Mouse (Mus musculus) adrenal gland, adult (tissue): ENCODE measurements around the gene E130309D02Rik.
A peak's percentile ranks its signal among the peaks of the same experiment; 100 is the strongest.

Experiments
- DNase-seq, 2 experiments: peaks; one replicate each; pipeline ENCODE4 v3.0.0; 2022 to 2023; ENCODE audit warnings: low spot score in 1 of 2; ENCODE audit not compliant: inconsistent age in 2 of 2

Gene E130309D02Rik

DNA sequence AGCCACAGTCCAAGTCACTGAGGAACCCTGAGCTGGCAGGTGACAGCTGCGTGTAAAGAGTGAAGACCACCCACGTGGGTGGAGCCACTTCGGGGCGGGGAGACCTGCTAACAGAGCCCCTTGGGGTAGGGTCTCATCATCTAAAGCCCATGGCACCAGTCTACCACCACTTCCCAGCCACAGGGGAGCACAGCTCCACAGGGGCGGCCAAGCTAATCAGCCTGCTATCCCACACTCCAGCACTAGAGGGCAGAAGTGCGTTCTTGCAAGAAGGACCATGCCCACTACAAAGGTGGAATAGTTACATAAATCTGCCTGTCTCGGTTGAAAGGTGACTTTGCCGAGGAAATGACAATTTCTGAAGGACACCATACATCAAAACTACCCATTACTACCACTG, 3.3 kb downstream of the E130309D02Rik start:
- DNase-seq, result peak; percentile 68 to 86

- DNase-seq, result no peak
Measured at GRCm38 (mm10) chr5:143309916-143310315, 5.2 kb downstream of the E130309D02Rik start.

GRCm38 (mm10) chr5:143308825-143309224, 6.3 kb downstream of the E130309D02Rik start:
- no peak for DNase-seq

GRCm38 (mm10) chr5:143304251-143304650, 10.9 kb downstream of the E130309D02Rik start:
- DNase-seq, result no peak

- DNase-seq, result no peak
Measured at GRCm38 (mm10) chr5:143301296-143301695, 13.9 kb downstream of the E130309D02Rik start.

DNA sequence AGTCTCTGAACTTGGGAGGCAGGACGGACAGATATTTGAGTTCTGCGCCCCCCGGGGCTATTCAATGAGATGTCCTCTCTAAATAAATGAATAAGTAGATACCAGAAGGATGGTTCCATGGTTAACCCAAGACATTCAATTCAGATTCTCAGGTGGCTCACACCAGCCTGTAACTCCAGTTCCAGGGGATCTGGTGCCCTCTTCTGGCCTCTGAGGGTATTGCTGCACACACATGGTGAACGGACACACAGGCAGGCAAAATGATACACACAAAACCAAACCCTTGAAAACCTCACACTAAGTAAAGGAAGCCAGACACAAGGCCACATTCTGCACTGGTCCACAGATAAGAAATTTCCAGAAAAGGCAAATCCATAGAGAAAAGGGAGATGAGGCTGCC, 15.5 kb downstream of the E130309D02Rik start:
- DNase-seq, result peak; percentile 50 to 84

DNA sequence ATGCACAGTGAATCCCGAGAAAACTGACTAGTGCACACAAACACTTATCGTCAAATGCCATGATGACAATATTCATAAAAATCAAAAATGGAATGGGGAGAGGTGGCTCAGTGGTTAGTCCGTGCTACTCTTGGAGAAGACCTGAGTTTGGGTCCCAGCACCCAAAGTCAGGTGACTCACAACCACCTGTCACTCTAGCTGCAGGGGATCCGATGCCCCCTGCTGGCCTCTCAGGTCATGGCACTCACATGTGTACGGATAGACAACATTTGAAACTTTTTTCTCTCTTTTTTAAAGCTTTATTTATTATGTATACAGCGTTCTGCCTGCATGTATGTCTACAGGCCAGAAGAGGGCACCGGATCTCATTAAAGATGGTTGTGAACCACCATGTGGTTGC, 16.8 kb downstream of the E130309D02Rik start:
- no peak for DNase-seq

DNA sequence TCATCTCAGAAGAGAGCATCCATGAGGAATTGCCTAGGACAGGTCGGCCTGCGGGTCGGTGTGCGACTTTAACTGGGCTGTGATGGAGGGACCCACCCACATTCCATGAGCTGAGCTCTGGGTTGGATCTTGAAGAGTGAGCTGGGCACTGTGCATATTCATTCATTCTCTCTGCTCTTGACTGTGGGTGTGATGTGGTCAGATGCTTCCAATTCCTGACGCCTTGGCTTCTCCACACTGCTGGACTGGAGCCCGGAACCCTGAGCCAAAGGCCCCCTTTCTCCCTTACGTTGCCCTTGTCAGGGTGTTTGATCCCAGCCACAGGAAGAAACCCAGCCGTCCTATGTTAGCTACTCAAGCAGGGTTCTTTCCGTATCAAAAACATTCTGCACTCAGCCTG, 17.2 kb downstream of the E130309D02Rik start:
- no peak for DNase-seq

- DNase-seq, result no peak
Measured at GRCm38 (mm10) chr5:143295330-143295729, 19.8 kb downstream of the E130309D02Rik start.

- DNase-seq, result no peak
Measured at GRCm38 (mm10) chr5:143294862-143295261, 20.3 kb downstream of the E130309D02Rik start.

GRCm38 (mm10) chr5:143293404-143293803, 21.8 kb downstream of the E130309D02Rik start, which contains the start of gene Zfp853:
Gene Zfp853 (minus strand): TSS chr5:143293623.
- DNase-seq, result no peak

DNA sequence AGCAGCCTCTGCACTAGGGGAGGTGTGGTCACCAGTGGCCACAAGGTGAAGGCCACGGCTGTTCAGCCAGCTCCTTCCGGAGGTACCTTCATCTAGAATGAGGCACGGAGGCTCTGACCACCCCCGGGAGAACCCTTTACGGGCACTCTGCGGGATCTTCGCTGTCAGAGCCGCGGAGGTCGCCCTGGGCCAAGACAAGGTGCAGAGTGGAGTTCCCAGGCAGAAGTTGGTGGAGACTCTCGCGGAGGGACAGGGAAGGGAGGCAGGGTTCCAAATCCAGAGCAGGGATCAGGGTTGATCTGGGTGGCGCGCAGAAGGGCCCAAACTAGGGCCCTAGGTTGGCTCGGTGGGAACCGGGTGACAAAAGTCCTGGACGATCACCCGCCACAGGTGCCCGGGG, 22.3 kb downstream of the E130309D02Rik start:
- no peak for DNase-seq

DNA sequence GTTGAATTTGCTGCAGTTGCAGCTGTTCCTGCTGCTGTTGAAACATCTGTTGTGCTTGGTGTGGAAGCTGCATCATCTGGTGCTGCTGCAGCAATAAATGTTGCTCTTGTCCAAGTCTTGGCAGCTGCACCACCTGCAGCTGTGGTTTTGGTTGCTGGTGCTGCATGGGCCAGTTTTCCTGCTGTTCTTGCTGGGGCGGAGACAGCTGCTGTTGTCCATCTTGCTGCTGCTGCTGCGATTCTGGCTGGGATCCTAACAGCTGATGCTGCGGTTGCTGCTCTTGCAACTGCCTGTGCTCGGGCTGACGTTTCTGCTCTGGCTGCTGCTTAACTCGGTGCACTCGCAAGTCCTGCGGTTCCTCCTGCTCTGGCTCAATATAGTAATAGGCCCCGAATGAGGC, 25.9 kb downstream of the E130309D02Rik start:
- DNase-seq, result no peak

- no peak for DNase-seq
Measured at GRCm38 (mm10) chr5:143288378-143288911, 26.7 kb downstream of the E130309D02Rik start.

DNA sequence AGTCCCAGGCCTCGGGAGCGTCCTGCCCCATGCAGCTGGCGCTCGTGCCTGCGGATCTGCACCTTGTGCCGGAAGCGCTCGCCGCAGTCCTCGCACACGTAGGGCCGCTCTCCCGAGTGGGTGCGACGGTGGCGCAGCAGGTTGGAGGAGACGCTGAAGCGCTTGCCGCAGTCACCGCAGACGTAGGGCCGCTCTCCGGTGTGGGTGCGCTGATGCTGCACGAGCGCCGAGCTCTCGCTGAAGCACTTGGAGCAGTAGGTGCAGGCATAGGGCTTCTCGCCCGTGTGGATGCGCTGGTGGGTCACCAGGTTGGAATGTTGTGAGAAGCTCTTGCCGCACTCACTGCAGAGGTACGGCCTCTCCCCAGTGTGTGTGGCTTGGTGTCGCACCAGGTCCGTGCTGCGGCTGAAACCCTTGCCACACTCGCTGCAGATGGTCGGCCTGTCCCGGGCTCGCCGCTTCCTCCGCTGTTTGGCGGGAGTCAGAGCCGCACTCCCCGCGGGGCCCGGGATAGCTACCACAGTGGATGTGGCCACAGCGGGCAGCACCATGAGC, 27.3 kb downstream of the E130309D02Rik start:
- DNase-seq, result peak in 1 of 2 experiments; percentile 44

DNA sequence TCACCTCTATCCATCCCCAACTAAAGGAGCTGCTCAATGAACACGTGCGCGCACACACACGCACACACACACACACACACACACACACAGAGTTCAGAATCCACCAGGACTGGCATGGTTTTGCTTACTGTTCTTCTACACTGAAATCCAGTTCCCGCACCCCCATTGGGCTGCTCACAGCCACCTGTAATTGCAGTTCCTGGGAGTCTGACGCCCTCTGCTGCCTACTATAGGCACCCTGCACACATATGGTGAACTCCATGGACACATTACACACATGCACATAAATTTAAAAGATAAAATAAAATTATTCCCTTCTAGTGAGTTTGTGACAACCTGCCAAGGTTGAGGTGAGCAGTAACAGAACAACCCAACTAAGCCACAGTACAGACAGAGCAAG, 30.4 kb downstream of the E130309D02Rik start:
- DNase-seq, result no peak

GRCm38 (mm10) chr5:143279247-143279646, 35.9 kb downstream of the E130309D02Rik start:
- no peak for DNase-seq

DNA sequence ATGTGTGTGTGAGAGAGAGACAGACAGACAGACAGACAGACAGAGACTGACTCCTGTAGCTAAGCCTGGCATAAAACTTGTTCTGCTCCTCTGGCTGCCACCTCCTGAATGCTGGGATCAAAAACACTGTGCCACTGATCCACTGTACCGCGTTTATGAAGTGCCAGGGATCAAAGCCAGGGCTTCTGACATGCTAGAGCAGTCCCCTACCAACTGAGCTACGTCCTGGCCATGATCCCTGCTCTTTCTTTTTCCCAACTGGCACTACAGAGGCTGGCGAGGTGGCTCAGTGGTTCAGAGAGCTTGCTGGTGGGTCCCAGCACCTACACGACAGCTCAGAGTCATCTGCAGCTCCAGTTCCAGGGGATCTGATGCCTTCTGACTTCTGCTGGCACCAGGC, 39.4 kb downstream of the E130309D02Rik start:
- no peak for DNase-seq

- no peak for DNase-seq
Measured at GRCm38 (mm10) chr5:143272540-143273330, 42.4 kb downstream of the E130309D02Rik start.

DNA sequence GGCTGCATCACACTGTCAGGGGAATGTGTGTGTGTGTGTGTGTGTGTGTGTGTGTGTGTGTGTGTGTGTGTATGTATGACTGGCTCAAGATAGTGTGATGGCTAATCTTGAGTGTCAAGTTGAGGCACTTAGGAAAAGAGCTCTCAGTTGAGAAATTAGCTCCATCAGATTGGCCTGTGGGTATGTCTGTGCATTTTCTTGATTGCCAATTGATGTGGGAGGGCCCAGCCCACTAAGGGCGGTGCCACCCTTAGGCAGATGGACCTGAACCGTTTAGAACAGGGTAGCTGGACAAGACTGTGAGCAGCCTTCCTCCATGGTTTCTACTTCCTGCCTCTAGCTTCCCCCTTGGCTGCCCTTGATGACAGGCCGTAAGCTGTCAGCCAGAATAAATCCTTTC, 43.1 kb downstream of the E130309D02Rik start:
- no peak for DNase-seq

DNA sequence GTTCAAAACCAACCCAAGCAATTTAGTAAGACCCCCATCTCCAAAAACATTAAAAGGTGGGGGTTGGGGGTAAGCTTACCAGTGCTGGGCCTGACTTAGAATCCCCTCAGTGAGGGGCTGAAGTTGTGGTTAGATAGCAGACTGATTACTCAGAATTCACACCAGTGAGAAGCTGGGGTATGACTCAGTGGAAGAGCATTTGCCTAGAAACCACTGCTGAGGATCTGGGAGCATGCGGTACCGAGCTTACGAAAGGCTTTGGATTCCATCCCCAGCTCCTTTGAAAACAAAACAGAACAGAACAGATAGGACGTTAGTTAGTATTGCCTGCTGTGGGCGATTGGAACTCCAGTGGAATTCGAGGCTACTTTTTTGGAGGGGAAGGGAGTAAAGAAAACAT, 43.5 kb downstream of the E130309D02Rik start:
- DNase-seq, result peak; percentile 43 to 55

- no peak for DNase-seq
Measured at GRCm38 (mm10) chr5:143270151-143270519, 45.0 kb downstream of the E130309D02Rik start.
